Mouse (Mus musculus): ENCODE data around the gene Btnl10.

DNA sequence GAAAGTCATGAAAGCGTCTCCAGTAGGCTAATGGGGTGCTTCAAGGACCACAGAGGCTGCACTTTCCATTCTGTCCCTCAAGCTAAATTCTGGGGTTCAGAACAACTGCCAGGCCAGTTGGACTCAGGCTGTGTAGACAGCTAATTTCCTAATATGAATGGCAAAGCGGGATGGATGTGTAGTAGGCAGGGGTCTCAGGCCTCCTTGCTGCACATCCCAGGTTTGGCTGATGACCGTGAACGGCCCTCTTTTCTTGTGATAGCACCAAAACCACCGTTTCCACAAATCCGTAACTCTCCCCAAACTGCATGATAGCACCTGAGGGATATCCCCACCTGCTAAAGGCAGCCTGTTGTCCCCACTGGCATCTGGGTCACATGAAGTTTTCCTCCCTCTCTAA lies 40.8 kb downstream of the Btnl10 start:
- TF ChIP-seq CTCF (IDR thresholded peaks at IDR 0.05; ENCODE audit: borderline replicate concordance, control insufficient read depth, extremely low read depth, insufficient read depth, low read length, poor library complexity): no peak
- no peak for TF ChIP-seq POLR2A (IDR thresholded peaks at IDR 0.05; ENCODE audit: control insufficient read depth, extremely low read depth, insufficient read depth, low read length, poor library complexity)
